Mouse (Mus musculus) gonadal fat pad, adult 2 months (tissue): ENCODE measurements around the gene Zp2. TPM values are rescaled to one million over a fixed set of nuclear protein-coding genes. Genes with fewer than 3 reads are reported as not detected.

Source experiments
- polyA plus RNA-seq: library from polyadenylated mRNA; depleted of rRNA; stranded (reverse); fragments of >200 nt; gene quantifications from 2 replicates; pipeline ENCODE4 v1.2.3, GENCODE M21; 2012; rRNA removed

The Zp2 gene
- polyA plus RNA-seq, 1 experiment = not detected

Other genes with a start within 250 kb of the Zp2 start
- gene Lyrm1, start 249.4 kb downstream of the Zp2 start, polyA plus RNA-seq = 3.0 and 3.2 TPM in 2 replicates
- gene Dcun1d3, start 249.0 kb downstream of the Zp2 start, polyA plus RNA-seq = 8.4 and 9.4 TPM in 2 replicates
- gene Dnah3, start 50.0 kb downstream of the Zp2 start, polyA plus RNA-seq = 0.85 and 1.0 TPM in 2 replicates
- 62.7 and 64.9 TPM in 2 replicates for gene Tmem159, start 42.9 kb downstream of the Zp2 start, polyA plus RNA-seq
- gene Anks4b, start 28.6 kb upstream of the Zp2 start, polyA plus RNA-seq = 0.50 and 0.89 TPM in 2 replicates
- gene Crym, start 56.8 kb upstream of the Zp2 start, polyA plus RNA-seq = 1.4 and 1.6 TPM in 2 replicates
- gene Abca14, start 58.7 kb upstream of the Zp2 start, polyA plus RNA-seq = 0.14 TPM in 1 of 2 replicates, not detected in the other
- 0.04 TPM in 1 of 2 replicates, not detected in the other for gene Abca15, start 183.4 kb upstream of the Zp2 start, polyA plus RNA-seq